Mouse (Mus musculus) CH12.LX (cell line): Measurements from ENCODE around the gene Ppp3cb.

Experiments
- CTCF ChIP-seq, 2 experiments: IDR thresholded peaks in 1 of 2; conservative IDR thresholded peaks in 1 of 2; 2 replicates each; pipeline ENCODE4 v1.5.1; 2011 to 2012; ENCODE audit warnings: low read depth in 2 of 2, low read length in 2 of 2, improper control_type of control experiment in 1 of 2, inconsistent platforms in 1 of 2, mild to moderate bottlenecking in 1 of 2, moderate library complexity in 1 of 2
- E2F4 ChIP-seq: IDR thresholded peaks from 2 replicates; pipeline ENCODE4 v1.6.1; 2011; ENCODE audit warnings: low read depth, low read length, improper control_type of control experiment; ENCODE audit not compliant: insufficient replicate concordance
- EP300 ChIP-seq: IDR thresholded peaks from 2 replicates; pipeline ENCODE4 v1.6.1; 2011; ENCODE audit warnings: low read length, improper control_type of control experiment
- ETS1 ChIP-seq: conservative IDR thresholded peaks from 2 replicates; pipeline ENCODE4 v1.6.1; 2012; ENCODE audit warnings: low read depth, mild to moderate bottlenecking, inconsistent platforms, low read length, improper control_type of control experiment, moderate library complexity
- GABPA ChIP-seq: IDR thresholded peaks from 2 replicates; pipeline ENCODE4 v1.6.1; 2012; ENCODE audit warnings: low read depth, low read length, improper control_type of control experiment, inconsistent platforms; ENCODE audit not compliant: insufficient replicate concordance
- HCFC1 ChIP-seq: IDR thresholded peaks from 2 replicates; pipeline ENCODE4 v1.6.1; 2012; ENCODE audit warnings: low read depth, mild to moderate bottlenecking, inconsistent platforms, low read length, improper control_type of control experiment
- IRF4 ChIP-seq: IDR thresholded peaks from 2 replicates; pipeline ENCODE4 v1.6.1; 2014; ENCODE audit warnings: low read depth, mild to moderate bottlenecking, inconsistent platforms, low read length, improper control_type of control experiment
- JUND ChIP-seq: conservative IDR thresholded peaks from 2 replicates; pipeline ENCODE4 v1.6.1; 2011; ENCODE audit warnings: low read depth, low read length, improper control_type of control experiment
- MAFK ChIP-seq: IDR thresholded peaks from 2 replicates; pipeline ENCODE4 v1.6.1; 2011; ENCODE audit warnings: low read length, improper control_type of control experiment; ENCODE audit not compliant: insufficient replicate concordance
- RCOR1 ChIP-seq: conservative IDR thresholded peaks from 2 replicates; pipeline ENCODE4 v1.6.1; 2012; ENCODE audit warnings: low read depth, mild to moderate bottlenecking, inconsistent platforms, low read length, improper control_type of control experiment
- SIN3A ChIP-seq: IDR thresholded peaks from 2 replicates; pipeline ENCODE4 v1.6.1; 2012; ENCODE audit warnings: low read length, improper control_type of control experiment, inconsistent platforms
- UBTF ChIP-seq: IDR thresholded peaks from 2 replicates; pipeline ENCODE4 v1.6.1; 2012; ENCODE audit warnings: low read depth, mild to moderate bottlenecking, inconsistent platforms, low read length, improper control_type of control experiment, moderate library complexity
- USF2 ChIP-seq: conservative IDR thresholded peaks from 2 replicates; pipeline ENCODE4 v1.6.1; 2011; ENCODE audit warnings: low read depth, low read length, improper control_type of control experiment

- TF ChIP-seq CTCF (conservative IDR thresholded peaks at IDR 0.05 in 1 of 2, IDR thresholded peaks at IDR 0.05 in 1 of 2; ENCODE audit: low read depth in 2 of 2, low read length in 2 of 2) (no peak), HCFC1 (no peak), MAFK (no peak), E2F4 (no peak), GABPA (no peak), UBTF (no peak), JUND (no peak), SIN3A (no peak), USF2 (no peak), RCOR1 (no peak), EP300 (no peak), ETS1 (no peak), IRF4 (no peak)
Observed at GRCm38 (mm10) chr14:20508424-20508823, 37.9 kb downstream of the Ppp3cb start.
